Mouse (Mus musculus): ENCODE data around the gene 1300017J02Rik.

GRCm38 (mm10) chr9:103309832-103310231, 5.0 kb upstream of the 1300017J02Rik start:
- TF ChIP-seq CTCF (IDR thresholded peaks at IDR 0.05; ENCODE audit: low read depth, low read length): no peak
- no peak for TF ChIP-seq POLR2A (IDR thresholded peaks at IDR 0.05; ENCODE audit: extremely low read depth, insufficient read depth, low read length)
